Mouse (Mus musculus) thymus, postnatal 25 days (tissue): ENCODE measurements around the gene Gk5.
"Not testable (repeated sequence)": the region's sequence is repeated elsewhere in the genome, so short reads cannot be mapped to it uniquely, and the experiment has no call there.

Source experiments
- DNase-seq: peaks from one replicate; pipeline ENCODE4 v3.0.0; 2022

The Gk5 gene

DNA sequence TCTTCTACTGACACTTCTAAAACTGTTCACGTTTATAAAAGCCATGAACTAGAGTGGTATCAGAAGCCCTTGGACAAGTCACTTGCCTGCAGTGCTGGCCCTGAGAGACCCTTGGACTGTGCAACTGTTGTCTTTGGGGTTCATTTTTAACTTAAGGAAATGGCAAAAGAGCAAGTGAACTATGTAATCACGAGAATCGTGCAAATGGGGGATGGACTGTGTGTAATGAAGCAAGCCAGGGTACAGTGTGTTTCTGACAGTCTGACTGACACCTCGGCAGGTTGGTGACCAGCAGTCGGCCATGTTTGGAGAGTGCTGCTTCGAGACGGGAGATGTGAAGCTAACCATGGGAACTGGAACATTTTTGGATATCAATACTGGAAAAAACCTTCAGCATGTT lies 33.6 kb downstream of the Gk5 start:
- DNase-seq: no peak

DNA sequence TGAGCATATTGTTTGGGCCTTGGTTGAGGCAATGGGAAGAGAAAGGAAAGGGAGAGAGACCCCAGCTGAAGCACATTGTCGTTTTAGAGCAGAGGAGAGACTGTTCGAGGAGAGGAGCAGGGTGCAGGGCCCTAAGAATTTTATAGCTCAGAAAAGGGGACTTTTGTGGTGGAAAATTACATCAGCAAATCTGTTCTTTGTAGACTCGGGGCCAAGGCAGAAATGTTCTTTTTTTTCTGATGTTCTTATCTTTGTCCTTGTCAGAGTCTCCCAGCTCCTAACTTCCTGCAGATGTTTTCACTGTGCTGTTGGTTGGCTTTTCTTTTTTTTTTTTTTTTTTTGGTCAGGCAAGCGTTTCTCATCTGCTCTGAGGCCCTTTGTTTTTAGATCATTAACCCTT lies 39.3 kb downstream of the Gk5 start:
- peak; percentile 29 for DNase-seq

DNA sequence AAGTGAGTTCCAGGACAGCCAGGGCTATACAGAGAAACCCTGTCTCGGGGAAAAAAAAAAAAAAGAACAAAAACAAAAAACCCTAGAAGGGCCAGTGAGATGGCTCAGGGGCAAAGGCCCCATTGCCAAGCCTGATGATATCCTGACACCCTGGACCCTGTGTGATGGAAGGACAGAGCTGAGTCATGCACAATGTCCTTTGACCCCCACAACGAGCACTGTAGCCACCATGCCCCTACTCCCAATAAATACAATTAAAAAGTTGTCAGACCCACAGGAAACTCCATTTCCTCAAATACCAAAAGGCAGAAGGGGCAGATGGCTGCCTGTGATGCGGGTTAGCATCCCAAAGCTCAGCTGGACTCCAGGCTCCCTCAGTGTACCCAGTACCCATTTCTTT lies 39.9 kb downstream of the Gk5 start:
- no peak for DNase-seq

DNA sequence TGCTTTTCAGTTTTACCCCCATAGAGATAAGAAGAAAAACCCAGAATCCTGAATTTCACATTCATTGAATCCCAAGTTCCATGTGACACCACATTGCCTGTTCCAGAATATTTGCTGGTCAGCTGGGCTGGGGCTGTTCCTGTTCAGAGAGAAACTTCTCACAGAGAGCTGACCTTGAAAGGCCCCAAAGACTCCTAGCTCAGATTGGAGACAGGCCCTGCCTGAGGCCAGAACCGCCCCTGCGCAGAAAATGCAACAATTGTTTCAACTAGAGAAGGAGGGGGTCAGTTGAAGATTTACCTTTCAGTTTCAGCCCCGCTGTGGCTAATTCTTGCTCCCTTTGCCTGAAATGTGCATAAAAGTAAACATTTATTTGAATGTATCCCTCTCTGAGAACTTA lies 41.6 kb downstream of the Gk5 start:
- DNase-seq: no peak

DNA sequence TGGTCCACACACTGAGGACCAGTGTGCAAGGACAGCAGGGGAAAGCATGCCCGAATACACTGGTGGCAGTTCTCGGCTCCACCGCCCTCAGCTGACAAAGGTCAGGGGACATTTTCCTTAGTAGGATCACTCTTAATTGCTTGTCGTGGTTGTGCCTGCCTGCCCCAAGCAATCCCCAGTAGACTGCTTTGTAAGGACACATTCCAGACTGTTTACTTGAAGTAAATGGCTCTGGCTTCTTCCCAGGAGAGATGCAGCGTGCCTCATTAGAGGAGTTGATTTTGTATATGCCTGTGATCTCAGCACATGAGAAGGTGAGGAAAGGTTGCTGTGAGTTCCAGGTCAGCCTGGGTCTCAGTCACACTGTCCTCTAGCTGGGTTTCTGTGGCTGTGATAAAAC lies 43.3 kb downstream of the Gk5 start:
- no peak for DNase-seq

DNA sequence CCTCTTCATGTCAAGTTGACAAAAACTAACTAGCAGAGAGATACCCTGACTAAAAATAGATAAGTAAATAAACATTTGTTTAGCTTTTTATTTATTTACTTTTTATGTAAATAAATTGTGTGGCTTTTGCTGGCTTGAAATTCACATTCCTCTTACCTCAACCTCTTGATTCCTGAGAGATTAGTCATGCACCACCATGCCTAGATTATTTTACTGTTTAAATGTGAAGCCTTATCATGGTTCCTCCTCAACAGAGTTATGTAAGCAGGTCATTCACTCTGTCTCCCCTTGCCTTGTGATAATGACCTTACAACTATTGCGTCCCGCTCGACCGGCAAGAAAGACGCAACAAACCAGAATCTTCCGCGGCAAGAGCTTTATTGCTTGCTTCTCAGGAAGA lies 44.3 kb downstream of the Gk5 start:
- no peak for DNase-seq

DNA sequence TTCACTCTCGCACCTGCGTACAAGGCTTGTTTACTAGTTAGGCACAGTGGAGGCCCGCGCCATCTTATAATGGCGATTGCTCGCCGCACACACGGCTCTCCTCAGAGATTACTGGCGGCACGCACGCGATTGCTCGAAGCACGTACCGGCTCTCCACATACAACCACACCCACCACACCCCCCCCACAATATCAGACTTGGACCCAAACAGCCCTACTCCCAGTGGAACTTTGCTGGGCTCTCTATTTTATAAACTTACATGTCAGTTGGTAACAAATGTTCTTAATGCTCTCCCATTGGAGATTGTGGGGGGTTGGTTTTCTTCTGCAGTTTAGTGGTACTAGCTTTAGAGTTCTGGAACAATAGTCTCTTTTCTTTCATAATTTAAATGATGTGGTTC lies 44.8 kb downstream of the Gk5 start:
- DNase-seq: not testable (repeated sequence)

DNA sequence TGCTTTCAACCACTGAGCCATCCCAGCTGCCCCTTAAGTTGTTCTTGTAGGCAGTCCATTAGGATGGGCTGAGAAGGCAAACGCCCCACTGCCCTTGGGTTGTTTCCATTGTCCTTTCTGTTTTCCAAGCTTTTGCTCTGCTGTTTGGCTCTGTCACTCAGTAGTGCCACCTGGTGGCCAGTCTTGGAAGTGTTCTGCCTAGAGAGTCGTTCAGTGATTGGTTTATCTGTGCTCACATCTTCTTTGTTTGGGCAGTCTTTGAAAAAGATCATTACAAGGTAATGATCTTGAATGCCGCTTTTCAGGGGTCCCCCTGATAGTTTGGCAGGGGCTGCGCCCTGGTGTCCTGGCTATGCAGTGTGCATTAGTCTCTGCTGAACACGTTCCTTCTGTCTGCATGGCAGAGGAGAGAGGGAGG lies 48.0 kb downstream of the Gk5 start:
- DNase-seq: peak; percentile 81

DNA sequence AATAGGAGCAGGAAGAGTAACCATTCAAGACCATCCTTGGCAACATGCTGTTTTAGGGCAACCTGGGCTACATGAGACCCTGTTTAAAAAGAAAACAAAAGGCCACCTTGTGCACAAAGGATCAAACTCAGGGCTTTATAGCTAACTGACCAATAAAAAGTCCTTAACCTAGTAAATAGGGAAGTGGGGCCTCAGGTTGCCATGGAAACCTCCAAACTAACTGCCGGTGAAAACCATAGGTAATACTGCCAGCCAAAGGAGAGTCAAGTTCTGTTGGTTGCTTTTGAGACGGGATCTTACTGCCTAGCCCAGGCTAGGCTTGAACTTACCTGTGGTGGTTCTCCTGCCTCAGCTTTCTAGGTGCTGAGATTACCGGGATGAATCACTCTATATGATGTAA lies 51.4 kb downstream of the Gk5 start:
- DNase-seq: no peak

DNA sequence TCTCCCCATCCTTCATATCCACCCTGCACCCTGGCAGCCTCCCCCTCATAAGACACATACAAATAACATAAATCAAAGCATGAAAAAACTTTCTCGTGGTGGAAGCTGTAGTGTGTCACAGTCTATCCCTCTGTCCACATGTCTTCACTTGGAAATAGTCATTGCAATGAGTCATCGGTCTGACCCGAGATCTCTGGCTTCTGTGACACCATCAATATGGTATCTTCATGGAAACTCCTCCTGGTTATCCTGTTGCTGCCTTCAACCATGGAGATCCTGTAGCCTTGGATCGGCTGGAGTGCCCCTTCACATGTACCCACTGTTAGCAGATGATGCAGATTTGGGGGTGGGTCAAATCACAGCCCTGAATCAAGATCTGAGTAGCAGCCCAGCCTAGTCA lies 65.7 kb downstream of the Gk5 start:
- DNase-seq: no peak

DNA sequence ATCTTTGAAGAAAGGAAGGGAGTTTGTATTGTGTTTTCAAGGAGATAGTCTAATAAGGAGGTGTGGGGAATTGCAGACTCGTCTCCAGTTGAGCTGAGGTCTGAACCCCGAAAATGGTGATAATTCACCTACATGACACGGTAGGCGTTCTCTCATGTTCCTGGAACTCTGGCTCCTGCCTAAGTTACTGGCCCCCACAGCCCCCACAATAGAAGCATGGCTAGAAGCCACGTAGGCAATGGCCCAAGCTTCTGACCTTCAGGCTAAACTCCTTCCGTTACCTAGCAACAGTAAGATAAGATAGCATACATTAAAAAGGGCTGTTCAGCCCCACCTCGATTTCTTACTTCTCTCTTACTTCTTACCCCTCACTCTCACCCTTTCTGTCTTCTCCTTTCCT lies 67.5 kb downstream of the Gk5 start:
- DNase-seq: no peak

DNA sequence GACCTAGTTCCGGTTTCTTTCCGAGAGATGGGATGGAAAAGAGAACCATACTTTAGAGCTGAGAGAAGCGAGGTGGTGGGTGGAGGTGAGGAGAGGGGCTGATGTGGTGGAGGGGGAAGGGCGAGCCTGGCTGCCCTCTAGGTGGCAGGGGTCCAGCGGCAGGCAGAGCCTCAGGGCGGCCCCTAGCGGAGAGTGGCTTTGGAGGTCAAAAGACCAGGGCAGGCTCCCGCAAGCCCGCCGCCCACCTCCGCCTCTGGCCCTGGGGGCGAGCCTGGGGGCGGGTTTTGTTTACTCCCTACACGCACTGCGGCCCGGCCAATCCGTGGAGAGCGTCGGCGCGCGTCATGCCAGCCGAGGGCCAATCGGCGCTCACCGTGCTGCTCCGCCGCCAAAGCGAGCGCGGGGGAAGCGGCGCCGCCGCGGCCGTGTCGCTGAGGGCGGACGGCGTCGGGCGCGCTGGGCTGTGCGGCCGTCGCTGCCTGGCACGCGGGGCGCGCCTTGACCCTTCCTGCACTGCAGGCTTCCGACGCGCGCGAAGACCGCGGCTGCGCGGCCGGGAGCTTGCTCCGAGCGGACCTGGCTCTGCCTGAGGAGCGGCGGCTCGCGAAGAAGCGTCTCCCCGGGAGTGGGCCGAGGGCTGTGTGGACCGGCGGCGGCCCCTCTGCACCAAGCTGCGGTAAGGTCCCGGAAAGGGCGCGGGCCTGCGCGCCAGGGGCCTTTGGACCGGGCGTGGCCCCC lies 76.9 kb downstream of the Gk5 start, which contains the start of gene Tfdp2:
Gene Tfdp2, plus strand, starts transcription at position 391 of the 738 bp plus-strand sequence.
- peak; percentile 87 for DNase-seq

DNA sequence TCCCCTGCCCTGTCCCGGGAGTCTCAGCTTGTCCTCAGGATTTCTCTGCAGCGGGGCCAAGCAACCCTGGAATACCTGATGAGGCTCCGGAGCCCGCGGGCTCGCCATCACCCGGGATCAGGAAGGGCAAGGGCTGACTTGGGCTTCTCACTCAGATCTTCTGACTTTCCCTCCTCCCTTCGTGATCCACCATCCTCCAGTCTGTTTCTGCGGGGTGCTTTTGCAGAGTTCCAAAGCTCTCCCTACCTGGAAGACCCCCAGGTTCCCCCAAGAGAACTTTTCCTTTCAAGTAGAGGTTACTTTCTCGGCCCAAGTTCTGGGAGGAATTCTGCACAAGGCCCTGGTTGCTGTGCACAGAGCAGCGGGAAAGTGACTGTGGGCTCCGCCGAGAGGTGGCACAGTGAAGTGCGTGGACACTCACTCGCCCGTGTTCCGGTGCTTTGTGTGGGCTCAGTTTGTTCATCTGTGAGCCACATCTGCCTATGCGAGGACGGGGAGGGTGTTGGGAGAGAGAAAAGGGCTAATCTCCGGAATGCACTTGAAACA lies 77.5 kb downstream of the Gk5 start:
- peak; percentile 53 for DNase-seq

DNA sequence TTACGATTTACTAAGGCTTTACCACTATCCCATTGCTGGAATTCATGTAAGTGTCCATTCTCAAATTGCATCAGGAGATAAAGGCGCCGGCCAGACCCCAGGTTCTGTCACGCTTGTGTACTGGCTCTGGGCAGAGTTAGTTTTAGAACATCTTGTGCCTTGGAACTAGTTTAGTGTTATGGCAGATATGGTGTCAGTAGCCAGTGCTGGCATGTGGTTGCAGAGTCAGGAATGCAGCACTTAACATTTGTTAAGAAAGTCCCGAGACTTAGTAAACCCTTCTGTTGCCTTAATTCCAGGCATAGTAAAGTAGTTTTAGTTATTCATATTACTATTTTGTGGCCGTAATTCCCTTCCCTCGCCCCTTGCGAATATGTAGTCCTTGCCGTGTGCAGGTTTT lies 78.6 kb downstream of the Gk5 start:
- no peak for DNase-seq

DNA sequence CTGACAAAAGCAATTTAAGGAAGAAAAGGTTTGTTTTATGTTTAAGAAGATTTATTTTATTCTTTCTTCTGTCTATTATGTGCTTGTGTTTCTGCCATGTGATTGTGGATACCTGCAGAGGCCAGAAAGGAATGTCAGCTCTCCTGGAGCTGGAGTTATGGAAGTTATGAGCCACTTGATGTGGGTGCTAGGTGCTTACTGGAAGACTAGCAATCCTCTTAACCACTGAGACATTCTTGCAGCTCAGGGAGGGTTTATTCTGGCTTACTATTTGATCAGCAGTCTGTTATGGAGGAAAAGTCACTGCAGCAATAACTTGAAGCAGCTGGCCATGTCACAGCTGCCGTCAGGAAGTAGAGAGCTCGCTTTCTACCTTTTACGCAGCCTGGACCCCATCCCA lies 84.5 kb downstream of the Gk5 start:
- no peak for DNase-seq

DNA sequence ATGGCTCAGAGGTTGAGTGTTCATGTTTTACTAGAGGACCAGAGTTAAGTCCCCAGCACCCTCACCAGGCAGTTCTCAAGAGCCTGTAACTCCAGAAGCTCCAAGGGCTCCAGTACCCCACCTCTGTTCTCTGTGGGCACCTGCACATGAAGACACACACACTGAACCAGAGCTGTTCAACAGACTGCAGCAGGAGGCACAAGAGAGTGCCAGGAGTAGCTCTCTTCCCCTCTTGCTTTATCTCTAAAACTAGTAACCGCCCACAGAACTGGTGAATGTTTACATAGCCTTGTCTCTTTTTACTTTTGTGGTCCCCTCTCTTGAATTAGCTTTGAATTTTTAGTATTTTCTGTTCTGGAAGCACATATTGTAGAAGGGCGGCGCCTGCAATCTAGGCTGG lies 88.3 kb downstream of the Gk5 start:
- DNase-seq: no peak

DNA sequence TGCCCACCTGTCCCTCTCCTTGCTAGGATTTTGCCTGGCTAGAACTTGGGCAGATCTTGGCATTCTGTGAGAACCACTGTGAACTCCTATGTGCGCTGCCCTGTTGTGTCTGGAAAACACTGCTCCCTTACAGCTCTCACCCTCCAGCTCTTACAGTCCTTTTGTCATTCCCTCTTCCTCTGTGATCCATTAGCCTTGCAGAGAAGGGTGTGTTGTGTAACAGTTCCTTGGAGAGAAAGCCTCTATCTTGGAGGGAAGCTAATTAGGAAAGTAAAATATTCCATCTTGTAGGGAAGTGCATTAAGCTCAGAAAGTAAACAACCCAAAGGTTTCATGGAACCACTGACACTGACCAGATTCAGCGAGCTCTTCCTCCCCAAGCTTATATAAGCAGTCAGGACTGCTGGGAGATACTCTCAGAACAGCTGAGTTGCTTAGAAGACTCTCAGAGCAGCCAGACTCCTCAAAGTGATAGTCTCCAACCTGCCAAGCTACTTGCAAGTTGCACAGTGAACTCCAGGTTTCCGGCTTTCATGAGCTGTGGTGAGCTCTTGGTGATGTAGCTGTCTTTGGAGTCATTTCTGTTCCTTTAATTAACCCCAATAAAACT lies 94.0 kb downstream of the Gk5 start:
- no peak for DNase-seq

DNA sequence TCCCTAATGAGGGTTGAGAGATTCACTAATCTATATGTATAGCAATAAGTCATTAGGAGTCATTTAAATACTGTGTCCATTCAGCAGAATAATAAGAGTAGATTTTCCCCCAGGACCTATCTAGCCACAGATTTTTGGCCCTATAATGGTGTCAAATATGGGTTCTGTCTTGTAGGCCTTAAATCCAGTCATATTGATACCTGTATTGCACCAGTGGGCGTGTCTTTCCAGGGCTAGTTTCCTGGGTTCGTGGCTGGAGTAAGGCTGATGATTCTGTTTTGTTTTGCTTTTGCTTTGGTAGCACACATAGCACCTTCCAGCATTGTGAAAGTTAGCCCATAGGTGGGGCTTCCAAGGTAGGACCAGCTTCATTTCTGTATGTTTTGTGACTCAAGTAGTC lies 95.0 kb downstream of the Gk5 start:
- no peak for DNase-seq

DNA sequence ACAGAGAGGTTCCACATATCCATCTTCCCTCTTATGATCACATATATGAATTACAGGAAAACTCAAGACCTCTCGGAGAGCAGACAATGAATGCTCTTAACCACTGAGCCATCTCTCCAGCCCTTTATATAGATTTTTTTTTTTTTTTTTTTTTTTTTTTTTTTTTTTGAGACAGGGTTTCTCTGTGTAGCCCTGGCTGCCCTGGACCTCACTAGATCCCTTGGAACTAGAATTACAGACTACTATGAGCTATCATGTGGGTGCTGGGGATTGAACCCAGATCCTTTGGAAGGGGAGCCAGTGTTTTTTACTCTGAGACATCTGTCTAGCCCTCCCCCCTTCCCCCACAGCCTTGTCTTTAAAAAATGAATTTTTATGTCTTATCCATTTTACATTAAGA lies 98.1 kb downstream of the Gk5 start:
- no peak for DNase-seq

DNA sequence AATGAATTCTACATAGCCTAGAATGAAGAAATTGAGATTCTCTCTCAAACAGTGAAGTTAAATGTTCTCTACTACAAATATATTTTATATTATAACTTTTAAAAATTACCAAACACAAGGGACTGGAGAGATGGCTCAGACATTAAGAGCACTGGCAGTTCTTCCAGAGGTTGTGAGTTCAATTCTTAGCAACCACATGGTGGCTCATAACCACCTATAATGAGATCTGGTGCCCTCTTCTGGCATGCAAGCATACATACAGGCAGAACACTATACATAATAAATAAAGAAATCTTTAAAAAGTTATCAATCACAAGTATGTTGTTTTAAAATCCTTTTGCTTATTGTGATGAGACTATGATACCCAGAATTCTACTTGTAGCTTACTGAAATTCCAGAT lies 98.6 kb downstream of the Gk5 start:
- no peak for DNase-seq

DNA sequence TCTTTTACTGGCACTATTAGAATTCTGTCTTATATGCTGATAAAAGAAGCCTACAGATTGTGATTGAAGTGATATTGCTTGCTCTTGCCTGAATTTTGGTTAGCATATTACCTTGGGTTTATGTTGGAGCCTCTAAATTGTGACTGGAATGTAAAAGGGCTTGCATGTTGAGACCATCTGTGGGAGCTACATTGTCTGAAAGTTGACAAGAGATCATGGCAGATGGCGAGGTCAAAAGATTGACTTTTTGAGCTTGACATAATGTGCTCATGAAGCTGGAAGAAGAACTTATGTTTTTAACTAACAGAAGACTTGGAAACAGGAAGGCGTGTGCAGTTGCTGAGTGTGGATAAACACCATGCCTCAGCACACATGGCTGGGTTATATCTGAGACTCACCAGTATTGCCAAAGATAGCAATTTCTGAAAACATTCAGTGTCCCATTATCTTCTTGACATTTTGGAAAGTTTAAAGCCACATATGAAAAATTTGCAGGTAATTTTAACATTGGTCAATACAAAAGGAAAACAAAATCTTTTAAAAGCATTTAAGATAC lies 100.0 kb downstream of the Gk5 start:
- DNase-seq: no peak

DNA sequence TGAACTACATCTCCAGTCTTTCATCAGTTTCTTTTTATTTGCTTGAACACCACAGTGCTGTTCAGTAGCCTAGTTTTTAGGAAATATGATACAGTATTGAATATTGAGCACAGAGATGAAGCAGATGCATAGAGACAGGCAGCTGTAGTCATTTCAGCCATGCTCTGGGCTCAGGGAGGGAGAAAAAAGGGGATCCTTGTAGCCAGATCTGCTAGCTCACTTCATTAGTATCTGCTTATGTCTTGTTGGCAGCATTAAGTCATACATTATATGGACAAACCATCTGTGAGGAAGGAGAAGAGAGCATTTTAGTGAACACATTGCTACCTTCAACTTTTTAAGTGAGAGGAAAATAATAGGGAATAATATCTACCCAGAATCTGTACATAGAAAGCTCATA lies 101.3 kb downstream of the Gk5 start:
- DNase-seq: no peak

DNA sequence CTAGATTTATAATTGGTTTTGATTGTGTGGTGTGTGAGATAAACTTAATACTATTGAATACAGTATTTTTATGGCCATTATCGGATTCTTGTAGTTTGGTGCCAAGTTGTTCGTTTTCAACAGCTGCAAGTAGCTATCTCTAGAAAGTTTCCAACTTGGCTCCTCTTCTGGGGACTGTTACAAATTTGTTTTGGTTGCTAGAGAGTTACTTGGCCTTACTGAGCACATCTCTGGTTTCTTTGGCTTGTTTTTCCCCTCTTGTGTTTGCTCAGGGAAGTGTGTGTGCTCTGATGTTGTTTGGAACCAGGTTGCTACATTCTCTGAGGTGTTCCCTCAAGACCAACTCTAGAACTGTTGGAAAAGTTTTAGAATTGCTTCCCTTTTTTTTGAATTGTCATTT lies 104.1 kb downstream of the Gk5 start:
- DNase-seq: no peak

DNA sequence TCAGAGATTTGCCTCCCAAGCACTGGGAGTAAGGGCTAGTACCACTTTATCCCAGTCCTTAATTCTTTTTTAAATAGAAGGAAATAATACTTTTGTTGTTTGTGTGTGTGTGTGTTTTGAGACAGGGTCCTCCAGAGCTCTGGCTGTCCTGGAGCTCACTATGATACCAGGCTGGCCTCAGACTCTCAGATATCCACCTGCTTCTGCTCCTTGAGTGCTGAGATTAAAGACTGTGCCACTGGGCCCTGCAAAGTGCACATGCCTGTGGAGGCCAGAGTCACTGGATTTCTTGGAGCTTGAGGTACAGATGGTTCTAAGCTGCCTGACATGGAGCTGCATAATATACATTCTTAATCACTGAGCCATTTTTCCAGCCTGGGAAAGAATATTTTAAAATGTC lies 109.1 kb downstream of the Gk5 start:
- no peak for DNase-seq
